Mouse (Mus musculus) liver, adult 2 months (tissue): ENCODE measurements at regions not wholly inside any gene's neighbourhood (a gene's known extent, or its start where the extent isn't known, plus 50 kb on each side); places are given as distances from the start of the nearest gene placed in this dataset.

Experiments
- CTCF ChIP-seq: fragments of 200-500 bp; IDR thresholded peaks from 2 replicates; pipeline ENCODE4 v1.5.1; 2011; ENCODE audit warnings: low read depth, low read length, control low read depth
- POLR2A ChIP-seq: fragments of 200-500 bp; IDR thresholded peaks from 2 replicates; pipeline ENCODE4 v1.6.1; 2011; ENCODE audit warnings: low read length, control low read depth; ENCODE audit not compliant: insufficient read depth; ENCODE audit errors: extremely low read depth

GRCm38 (mm10) chr12:119577280-119577679 is 263.2 kb downstream of the Macc1 start:
- no peak for TF ChIP-seq POLR2A
- no peak for TF ChIP-seq CTCF
